Mouse (Mus musculus) embryonic fibroblast, embryonic 13.5 days (primary cell): ENCODE results near the gene Tinagl1. TPM values are rescaled to one million over a fixed set of nuclear protein-coding genes. Genes with fewer than 3 reads are reported as not detected.
A peak's percentile ranks its signal among the peaks of the same experiment; 100 is the strongest.

ENCODE experiments used
- H3K27ac ChIP-seq: 2 replicates; pipeline ENCODE4 v1.5.1; 2012; ENCODE audit warnings: low read length, control low read depth, inconsistent platforms; ENCODE audit not compliant: insufficient read depth
- H3K4me1 ChIP-seq: 2 replicates; pipeline ENCODE4 v1.6.1; 2011; ENCODE audit warnings: low read length; ENCODE audit not compliant: control insufficient read depth, insufficient read depth
- H3K4me3 ChIP-seq: 2 replicates; pipeline ENCODE4 v1.5.1; 2011; ENCODE audit warnings: mild to moderate bottlenecking, control low read depth, low read length; ENCODE audit not compliant: insufficient read depth
- CTCF ChIP-seq: IDR thresholded peaks from 2 replicates; pipeline ENCODE4 v1.5.1; 2011; ENCODE audit warnings: mild to moderate bottlenecking, control low read depth, low read length, moderate library complexity, borderline replicate concordance; ENCODE audit not compliant: insufficient read depth
- POLR2A ChIP-seq: IDR thresholded peaks from 2 replicates; pipeline ENCODE4 v1.6.1; 2011; ENCODE audit warnings: low read depth, mild to moderate bottlenecking, control low read depth, low read length, moderate library complexity
- polyA plus RNA-seq: library from polyadenylated mRNA; stranded (reverse); fragments of >200 nt; gene quantifications from 2 replicates; pipeline ENCODE4 v1.2.4, GENCODE M21; 2011; ENCODE audit warnings: low read depth; ENCODE audit not compliant: missing spikeins, insufficient read length

Tinagl1 gene
- polyA plus RNA-seq, 1 experiment: 42.1 TPM

GRCm38 (mm10) chr4:130128907-130129306 lies 46.0 kb downstream of the Tinagl1 start:
- TF ChIP-seq POLR2A: no peak
- no peak for TF ChIP-seq CTCF
- no peak overlapping the region for H3K27ac ChIP-seq
- H3K4me1 ChIP-seq: 0 out of 2 replicates have a peak, but pooled peaks cover 11% of the 10 kb centered on the region
- H3K4me3 ChIP-seq: no peak overlapping the region

- H3K27ac ChIP-seq: peak overlapping the region; percentile 1; the same call in 1 of the 2 replicates
- TF ChIP-seq POLR2A: no peak
- TF ChIP-seq CTCF: no peak
- no peak overlapping the region for H3K4me3 ChIP-seq
- H3K4me1 ChIP-seq: 0 out of 2 replicates have a peak, but pooled peaks cover 14% of the 10 kb centered on the region
Measured at GRCm38 (mm10) chr4:130125935-130126334, 49.0 kb downstream of the Tinagl1 start.

- H3K4me3 ChIP-seq: no peak overlapping the region
- TF ChIP-seq POLR2A: no peak
- no peak for TF ChIP-seq CTCF
- no peak overlapping the region for H3K27ac ChIP-seq
Measured at GRCm38 (mm10) chr4:130125164-130125563, 49.8 kb downstream of the Tinagl1 start.

GRCm38 (mm10) chr4:130124110-130124509 lies 50.8 kb downstream of the Tinagl1 start:
- TF ChIP-seq CTCF (no peak), POLR2A (no peak)

More at GRCm38 (mm10) chr4:130125164-130125563, 49.8 kb downstream of the Tinagl1 start:
- H3K4me1 ChIP-seq: 0 out of 2 replicates have a peak, but pooled peaks cover 14% of the 10 kb centered on the region

GRCm38 (mm10) chr4:130123020-130123419 lies 51.9 kb downstream of the Tinagl1 start:
- Histone ChIP-seq H3K4me3 (no peak overlapping the region), H3K27ac (no peak overlapping the region), H3K4me1 (0 out of 2 replicates have a peak, but pooled peaks cover 14% of the 10 kb centered on the region)
- TF ChIP-seq CTCF: no peak

More at GRCm38 (mm10) chr4:130124110-130124509, 50.8 kb downstream of the Tinagl1 start:
- Histone ChIP-seq H3K27ac (no peak overlapping the region), H3K4me1 (0 out of 2 replicates have a peak, but pooled peaks cover 14% of the 10 kb centered on the region), H3K4me3 (no peak overlapping the region)

GRCm38 (mm10) chr4:130121560-130121959 lies 53.4 kb downstream of the Tinagl1 start:
- Histone ChIP-seq H3K4me1 (0 out of 2 replicates have a peak, but pooled peaks cover 11% of the 10 kb centered on the region), H3K27ac (no peak overlapping the region), H3K4me3 (no peak overlapping the region)
- TF ChIP-seq POLR2A (no peak), CTCF (no peak)

GRCm38 (mm10) chr4:130120752-130121151 lies 54.2 kb downstream of the Tinagl1 start:
- no peak overlapping the region for H3K4me3 ChIP-seq
- 0 out of 2 replicates have a peak, but pooled peaks cover 4% of the 10 kb centered on the region for H3K4me1 ChIP-seq
- no peak overlapping the region for H3K27ac ChIP-seq
- TF ChIP-seq CTCF: no peak

Other genes starting within 250 kb of the Tinagl1 start
- 0.52 TPM in 1 of 2 replicates, not detected in the other for gene Spocd1, start 245.9 kb downstream of the Tinagl1 start, polyA plus RNA-seq
- gene Adgrb2, start 190.3 kb downstream of the Tinagl1 start, polyA plus RNA-seq: 2.0 and 3.7 TPM in 2 replicates
- gene Col16a1, start 127.3 kb downstream of the Tinagl1 start, polyA plus RNA-seq: 133 and 156 TPM in 2 replicates
- gene Pef1, start 72.6 kb downstream of the Tinagl1 start, polyA plus RNA-seq: 38.1 and 42.3 TPM in 2 replicates
- not detected in 2 replicates for gene Hcrtr1, start 35.8 kb downstream of the Tinagl1 start, polyA plus RNA-seq
- gene Gm853, start 47.3 kb upstream of the Tinagl1 start, polyA plus RNA-seq: not detected in 2 replicates
- gene Serinc2, start 104.1 kb upstream of the Tinagl1 start, polyA plus RNA-seq: 25.1 and 32.6 TPM in 2 replicates
- gene Fabp3, start 133.5 kb upstream of the Tinagl1 start, polyA plus RNA-seq: 13.5 and 25.5 TPM in 2 replicates
- not detected in 2 replicates for gene Gm10570, start 133.6 kb upstream of the Tinagl1 start, polyA plus RNA-seq
- gene Zcchc17, start 184.8 kb upstream of the Tinagl1 start, polyA plus RNA-seq: 28.2 and 33.9 TPM in 2 replicates
- gene Snrnp40, start 185.0 kb upstream of the Tinagl1 start, polyA plus RNA-seq: 40.4 and 41.3 TPM in 2 replicates